Mouse (Mus musculus): ENCODE results near the gene Cfap97. TPM values are rescaled to one million over a fixed set of nuclear protein-coding genes. Genes with fewer than 3 reads are reported as not detected.

The Cfap97 gene
- polyA plus RNA-seq, 1 experiment from 2014 or later, result 32.9 TPM

- no peak for ATAC-seq (replicated peaks; ENCODE audit: insufficient number of reproducible peaks, low FRiP score, low TSS enrichment, low read depth)
- H3K9me3 ChIP-seq (replicated peaks; ENCODE audit: control insufficient read depth, low read length), result no peaks in the 10 kb centered on the region
- H3K27me3 ChIP-seq (ENCODE audit: control insufficient read depth, insufficient read depth, low read length), result no peaks in the 10 kb centered on the region
- H3K4me3 ChIP-seq (ENCODE audit: low read depth, low read length), result no peak overlapping the region
- no peak for DNase-seq (ENCODE audit: low spot score)
- no peak overlapping the region for H3K9ac ChIP-seq (replicated peaks; ENCODE audit: low read length)
- no peaks in the 10 kb centered on the region for H3K4me1 ChIP-seq (ENCODE audit: control insufficient read depth, insufficient read depth, low read length)
- no peak overlapping the region for H3K4me2 ChIP-seq (ENCODE audit: low read depth, low read length)
- no peak overlapping the region for H3K27ac ChIP-seq (replicated peaks; ENCODE audit: low read depth, low read length)
- H3K36me3 ChIP-seq (replicated peaks; ENCODE audit: control insufficient read depth, insufficient read depth, low read depth, low read length), result peaks cover 4% of the 10 kb centered on the region
- 79% methylated on average over 2 of the region's 2 CpGs for WGBS
These were observed 22.1 kb downstream of the Cfap97 start for GRCm38 (mm10) chr8:46173651-46174050.

- ATAC-seq (replicated peaks; ENCODE audit: insufficient number of reproducible peaks, low FRiP score, low TSS enrichment, low read depth), result no peak
- Histone ChIP-seq H3K27me3 (ENCODE audit: control insufficient read depth, insufficient read depth, low read length) (no peaks in the 10 kb centered on the region), H3K4me1 (ENCODE audit: control insufficient read depth, insufficient read depth, low read length) (no peaks in the 10 kb centered on the region), H3K9me3 (replicated peaks; ENCODE audit: control insufficient read depth, low read length) (no peaks in the 10 kb centered on the region), H3K4me3 (ENCODE audit: low read depth, low read length) (no peak overlapping the region), H3K27ac (replicated peaks; ENCODE audit: low read depth, low read length) (no peak overlapping the region), H3K36me3 (replicated peaks; ENCODE audit: control insufficient read depth, insufficient read depth, low read depth, low read length) (no peaks in the 10 kb centered on the region; the same call in 1 of the 2 replicates), H3K9ac (replicated peaks; ENCODE audit: low read length) (no peak overlapping the region), H3K4me2 (ENCODE audit: low read depth, low read length) (no peak overlapping the region)
- WGBS, result 88% methylated on average over 7 of the region's 7 CpGs
- DNase-seq (ENCODE audit: low spot score), result no peak
These were observed 28.6 kb downstream of the Cfap97 start for GRCm38 (mm10) chr8:46180136-46180535.

GRCm38 (mm10) chr8:46185361-46185760 is 33.8 kb downstream of the Cfap97 start:
- DNase-seq (ENCODE audit: low spot score) (peak; percentile 77), ATAC-seq (replicated peaks; ENCODE audit: insufficient number of reproducible peaks, low FRiP score, low TSS enrichment, low read depth) (no peak)
- Histone ChIP-seq H3K9ac (replicated peaks; ENCODE audit: low read length) (no peak overlapping the region), H3K27ac (replicated peaks; ENCODE audit: low read depth, low read length) (no peak overlapping the region), H3K4me2 (ENCODE audit: low read depth, low read length) (no peak overlapping the region), H3K36me3 (replicated peaks; ENCODE audit: control insufficient read depth, insufficient read depth, low read depth, low read length) (no peaks in the 10 kb centered on the region; the same call in 1 of the 2 replicates), H3K27me3 (ENCODE audit: control insufficient read depth, insufficient read depth, low read length) (no peaks in the 10 kb centered on the region), H3K9me3 (replicated peaks; ENCODE audit: control insufficient read depth, low read length) (no peaks in the 10 kb centered on the region), H3K4me1 (ENCODE audit: control insufficient read depth, insufficient read depth, low read length) (no peaks in the 10 kb centered on the region), H3K4me3 (ENCODE audit: low read depth, low read length) (no peak overlapping the region)
- 3% methylated on average over 2 of the region's 2 CpGs for WGBS

- no peaks in the 10 kb centered on the region for H3K27me3 ChIP-seq (ENCODE audit: control insufficient read depth, insufficient read depth, low read length)
- H3K9me3 ChIP-seq (replicated peaks; ENCODE audit: control insufficient read depth, low read length), result no peaks in the 10 kb centered on the region
- no peaks in the 10 kb centered on the region for H3K4me1 ChIP-seq (ENCODE audit: control insufficient read depth, insufficient read depth, low read length)
- no peak overlapping the region for H3K4me3 ChIP-seq (ENCODE audit: low read depth, low read length)
- H3K27ac ChIP-seq (replicated peaks; ENCODE audit: low read depth, low read length), result no peak overlapping the region
- DNase-seq (ENCODE audit: low spot score), result no peak
- no peaks in the 10 kb centered on the region for H3K36me3 ChIP-seq (replicated peaks; ENCODE audit: control insufficient read depth, insufficient read depth, low read depth, low read length)
- 83% methylated on average over 8 of the region's 8 CpGs for WGBS
- H3K4me2 ChIP-seq (ENCODE audit: low read depth, low read length), result no peak overlapping the region
- H3K9ac ChIP-seq (replicated peaks; ENCODE audit: low read length), result no peak overlapping the region
- no peak for ATAC-seq (replicated peaks; ENCODE audit: insufficient number of reproducible peaks, low FRiP score, low TSS enrichment, low read depth)
These were observed 41.5 kb downstream of the Cfap97 start for GRCm38 (mm10) chr8:46193100-46193499.

- no peak for ATAC-seq (replicated peaks; ENCODE audit: insufficient number of reproducible peaks, low FRiP score, low TSS enrichment, low read depth)
- WGBS, result 83% methylated on average over 3 of the region's 3 CpGs
These were observed 45.3 kb downstream of the Cfap97 start for GRCm38 (mm10) chr8:46196877-46197276.

GRCm38 (mm10) chr8:46197673-46198072 is 46.1 kb downstream of the Cfap97 start:
- Histone ChIP-seq H3K4me3 (ENCODE audit: low read depth, low read length) (no peak overlapping the region), H3K27me3 (ENCODE audit: control insufficient read depth, insufficient read depth, low read length) (no peaks in the 10 kb centered on the region), H3K36me3 (replicated peaks; ENCODE audit: control insufficient read depth, insufficient read depth, low read depth, low read length) (no peaks in the 10 kb centered on the region), H3K4me1 (ENCODE audit: control insufficient read depth, insufficient read depth, low read length) (no peaks in the 10 kb centered on the region), H3K27ac (replicated peaks; ENCODE audit: low read depth, low read length) (no peak overlapping the region), H3K9ac (replicated peaks; ENCODE audit: low read length) (no peak overlapping the region), H3K4me2 (ENCODE audit: low read depth, low read length) (no peak overlapping the region), H3K9me3 (replicated peaks; ENCODE audit: control insufficient read depth, low read length) (no peaks in the 10 kb centered on the region)
- no peak for ATAC-seq (replicated peaks; ENCODE audit: insufficient number of reproducible peaks, low FRiP score, low TSS enrichment, low read depth)
- 78% methylated on average over 5 of the region's 5 CpGs for WGBS
- no peak for DNase-seq (ENCODE audit: low spot score)

More at GRCm38 (mm10) chr8:46196877-46197276, 45.3 kb downstream of the Cfap97 start:
- H3K4me3 ChIP-seq (ENCODE audit: low read depth, low read length), result no peak overlapping the region
- no peaks in the 10 kb centered on the region for H3K9me3 ChIP-seq (replicated peaks; ENCODE audit: control insufficient read depth, low read length)
- no peaks in the 10 kb centered on the region for H3K27me3 ChIP-seq (ENCODE audit: control insufficient read depth, insufficient read depth, low read length)
- no peak overlapping the region for H3K9ac ChIP-seq (replicated peaks; ENCODE audit: low read length)
- no peak overlapping the region for H3K4me2 ChIP-seq (ENCODE audit: low read depth, low read length)
- no peak overlapping the region for H3K27ac ChIP-seq (replicated peaks; ENCODE audit: low read depth, low read length)
- H3K4me1 ChIP-seq (ENCODE audit: control insufficient read depth, insufficient read depth, low read length), result no peaks in the 10 kb centered on the region
- no peak for DNase-seq (ENCODE audit: low spot score)
- H3K36me3 ChIP-seq (replicated peaks; ENCODE audit: control insufficient read depth, insufficient read depth, low read depth, low read length), result no peaks in the 10 kb centered on the region

- Histone ChIP-seq H3K4me1 (ENCODE audit: control insufficient read depth, insufficient read depth, low read length) (no peaks in the 10 kb centered on the region), H3K9me3 (replicated peaks; ENCODE audit: control insufficient read depth, low read length) (no peaks in the 10 kb centered on the region), H3K4me2 (ENCODE audit: low read depth, low read length) (no peak overlapping the region), H3K27me3 (ENCODE audit: control insufficient read depth, insufficient read depth, low read length) (no peaks in the 10 kb centered on the region), H3K9ac (replicated peaks; ENCODE audit: low read length) (no peak overlapping the region), H3K4me3 (ENCODE audit: low read depth, low read length) (no peak overlapping the region), H3K27ac (replicated peaks; ENCODE audit: low read depth, low read length) (no peak overlapping the region), H3K36me3 (replicated peaks; ENCODE audit: control insufficient read depth, insufficient read depth, low read depth, low read length) (0 out of 2 replicates have a peak, but pooled peaks cover 2% of the 10 kb centered on the region)
- DNase-seq (ENCODE audit: low spot score) (no peak), ATAC-seq (replicated peaks; ENCODE audit: insufficient number of reproducible peaks, low FRiP score, low TSS enrichment, low read depth) (no peak)
- WGBS, result 87% methylated on average over 6 of the region's 6 CpGs
These were observed 50.8 kb downstream of the Cfap97 start for GRCm38 (mm10) chr8:46202350-46202749.

GRCm38 (mm10) chr8:46204301-46204700 is 52.7 kb downstream of the Cfap97 start:
- peaks cover 5% of the 10 kb centered on the region; the same call in 1 of the 2 replicates for H3K36me3 ChIP-seq (replicated peaks; ENCODE audit: control insufficient read depth, insufficient read depth, low read depth, low read length)
- ATAC-seq (replicated peaks; ENCODE audit: insufficient number of reproducible peaks, low FRiP score, low TSS enrichment, low read depth) (no peak), DNase-seq (ENCODE audit: low spot score) (no peak)
- H3K9me3 ChIP-seq (replicated peaks; ENCODE audit: control insufficient read depth, low read length), result no peaks in the 10 kb centered on the region
- no peak overlapping the region for H3K9ac ChIP-seq (replicated peaks; ENCODE audit: low read length)
- 0 out of 2 replicates have a peak, but pooled peaks cover 2% of the 10 kb centered on the region for H3K4me1 ChIP-seq (ENCODE audit: control insufficient read depth, insufficient read depth, low read length)
- WGBS, result 89% methylated on average over 3 of the region's 3 CpGs
- H3K4me2 ChIP-seq (ENCODE audit: low read depth, low read length), result no peak overlapping the region
- no peaks in the 10 kb centered on the region for H3K27me3 ChIP-seq (ENCODE audit: control insufficient read depth, insufficient read depth, low read length)
- H3K27ac ChIP-seq (replicated peaks; ENCODE audit: low read depth, low read length), result no peak overlapping the region
- no peak overlapping the region for H3K4me3 ChIP-seq (ENCODE audit: low read depth, low read length)

Measured in embryonic facial prominence, embryonic 11.5 days (tissue).